Mouse (Mus musculus): ENCODE measurements around the gene Rab25. TPM values are rescaled to one million over a fixed set of nuclear protein-coding genes. Genes with fewer than 3 reads are reported as not detected.
A peak's percentile ranks its signal among the peaks of the same experiment; 100 is the strongest.

Rab25 gene
- total RNA-seq, 2 experiments from 2014 or later = not detected

GRCm38 (mm10) chr3:88528646-88529045 lies 19.5 kb downstream of the Rab25 start:
- intact Hi-C loops (cut with DNase I) = no loop called here
- no peak for DNase-seq

GRCm38 (mm10) chr3:88527565-88527964 lies 20.5 kb downstream of the Rab25 start:
- intact Hi-C loops (cut with DNase I) = loop anchor here (2.0 kb wide), 1 partner anchor 121 kb away; no protein-coding TSS in a partner anchor
- no peak for DNase-seq

GRCm38 (mm10) chr3:88526157-88527131 lies 21.7 kb downstream of the Rab25 start:
- peak; percentile 88 to 92 for DNase-seq
- intact Hi-C loops (cut with DNase I) = loop anchor here (1.0 to 2.0 kb wide), 2 partner anchors 41 to 120 kb away; no protein-coding TSS in a partner anchor

- intact Hi-C loops (cut with DNase I) = no loop called here
- no peak for DNase-seq
These were observed 23.1 kb downstream of the Rab25 start for GRCm38 (mm10) chr3:88525021-88525420.

GRCm38 (mm10) chr3:88523027-88523426 lies 25.1 kb downstream of the Rab25 start:
- intact Hi-C loops (cut with DNase I) = no loop called here
- no peak for DNase-seq

GRCm38 (mm10) chr3:88521803-88522331 lies 26.2 kb downstream of the Rab25 start:
- DNase-seq = peak; percentile 77 to 86
- intact Hi-C loops (cut with DNase I) = loop anchor here (1.0 kb wide), 2 partner anchors 34 to 39 kb away; no protein-coding TSS in a partner anchor

GRCm38 (mm10) chr3:88521156-88521555 lies 26.9 kb downstream of the Rab25 start:
- intact Hi-C loops (cut with DNase I) = no loop called here
- no peak for DNase-seq

- intact Hi-C loops (cut with DNase I) = no loop called here
- DNase-seq = no peak
These were observed 28.0 kb downstream of the Rab25 start for GRCm38 (mm10) chr3:88520078-88520477.

GRCm38 (mm10) chr3:88518411-88518810 lies 29.7 kb downstream of the Rab25 start:
- DNase-seq = no peak
- intact Hi-C loops (cut with DNase I) = no loop called here

GRCm38 (mm10) chr3:88516407-88516806 lies 31.7 kb downstream of the Rab25 start:
- no peak for DNase-seq
- intact Hi-C loops (cut with DNase I) = no loop called here

- no peak for DNase-seq
- intact Hi-C loops (cut with DNase I) = no loop called here
These were observed 33.1 kb downstream of the Rab25 start for GRCm38 (mm10) chr3:88515095-88515386.

GRCm38 (mm10) chr3:88514231-88515094 lies 33.6 kb downstream of the Rab25 start:
- DNase-seq = peak in 1 of 2 experiments; percentile 17
- intact Hi-C loops (cut with DNase I) = no loop called here

- DNase-seq = peak in 1 of 2 experiments; percentile 9
- intact Hi-C loops (cut with DNase I) = no loop called here
These were observed 34.5 kb downstream of the Rab25 start for GRCm38 (mm10) chr3:88513546-88514115.

- peak; percentile 24 to 35 for DNase-seq
- intact Hi-C loops (cut with DNase I) = no loop called here
These were observed 35.1 kb downstream of the Rab25 start for GRCm38 (mm10) chr3:88512896-88513545.

GRCm38 (mm10) chr3:88512141-88512895 lies 35.8 kb downstream of the Rab25 start:
- intact Hi-C loops (cut with DNase I) = no loop called here
- DNase-seq = peak in 1 of 2 experiments; percentile 11

- intact Hi-C loops (cut with DNase I) = no loop called here
These were observed 36.5 kb downstream of the Rab25 start for GRCm38 (mm10) chr3:88511559-88511958.

GRCm38 (mm10) chr3:88510421-88511289 lies 37.4 kb downstream of the Rab25 start:
- peak in 1 of 2 experiments; percentile 10 for DNase-seq
- intact Hi-C loops (cut with DNase I) = no loop called here

More at GRCm38 (mm10) chr3:88511559-88511958, 36.5 kb downstream of the Rab25 start:
- no peak for DNase-seq

GRCm38 (mm10) chr3:88509692-88510420 lies 38.2 kb downstream of the Rab25 start, which contains the start of gene Lmna:
Gene Lmna, minus strand, starts transcription at chr3:88509956.
- intact Hi-C loops (cut with DNase I) = no loop called here
- DNase-seq = peak; percentile 93 to 95

Data from heart, postnatal 10 days (tissue).